Mouse (Mus musculus): ENCODE measurements at regions not wholly inside any gene's neighbourhood (a gene's known extent, or its start where the extent isn't known, plus 50 kb on each side); places are given as distances from the start of the nearest gene placed in this dataset.

- 41% methylated on average over 2 of the region's 2 CpGs for WGBS
- Histone ChIP-seq H3K36me3 (no peaks in the 10 kb centered on the region), H3K9ac (no peak overlapping the region), H3K27ac (replicated peaks) (no peak overlapping the region), H3K9me3 (no peaks in the 10 kb centered on the region), H3K4me2 (no peak overlapping the region), H3K27me3 (no peaks in the 10 kb centered on the region), H3K4me3 (no peak overlapping the region), H3K4me1 (replicated peaks) (no peaks in the 10 kb centered on the region)
- no peak for ATAC-seq (ENCODE audit: low read depth)
These were observed 245.2 kb downstream of the Sv2b start for GRCm38 (mm10) chr7:75063816-75064215.

- H3K4me2 ChIP-seq: no peak overlapping the region
- no peak overlapping the region for H3K27ac ChIP-seq (replicated peaks)
- no peak overlapping the region for H3K4me3 ChIP-seq
- 76% methylated on average over 1 of the region's 1 CpGs for WGBS
- no peak for ATAC-seq (ENCODE audit: low read depth)
- H3K4me1 ChIP-seq (replicated peaks): no peaks in the 10 kb centered on the region
- no peak overlapping the region for H3K9ac ChIP-seq
- H3K36me3 ChIP-seq: no peaks in the 10 kb centered on the region
- H3K27me3 ChIP-seq: no peaks in the 10 kb centered on the region
- no peaks in the 10 kb centered on the region for H3K9me3 ChIP-seq
These were observed 258.8 kb downstream of the Sv2b start for GRCm38 (mm10) chr7:75050231-75050630.

- no peaks in the 10 kb centered on the region for H3K27me3 ChIP-seq
- H3K36me3 ChIP-seq: no peaks in the 10 kb centered on the region
- no peak for ATAC-seq (ENCODE audit: low read depth)
- no peak overlapping the region for H3K4me2 ChIP-seq
- H3K4me1 ChIP-seq (replicated peaks): no peaks in the 10 kb centered on the region
- H3K9ac ChIP-seq: no peak overlapping the region
- H3K27ac ChIP-seq (replicated peaks): no peak overlapping the region
- WGBS: 73% methylated on average over 5 of the region's 5 CpGs
- H3K9me3 ChIP-seq: no peaks in the 10 kb centered on the region
- H3K4me3 ChIP-seq: no peak overlapping the region
These were observed 259.3 kb downstream of the Sv2b start for GRCm38 (mm10) chr7:75049751-75050150.

GRCm38 (mm10) chr7:75048822-75049221 is 260.2 kb downstream of the Sv2b start:
- ATAC-seq (ENCODE audit: low read depth): no peak
- Histone ChIP-seq H3K27me3 (no peaks in the 10 kb centered on the region), H3K27ac (replicated peaks) (no peak overlapping the region), H3K4me2 (no peak overlapping the region), H3K36me3 (no peaks in the 10 kb centered on the region), H3K4me3 (no peak overlapping the region), H3K9me3 (no peaks in the 10 kb centered on the region), H3K4me1 (replicated peaks) (no peaks in the 10 kb centered on the region), H3K9ac (no peak overlapping the region)
- 91% methylated on average over 2 of the region's 2 CpGs for WGBS

- 89% methylated on average over 3 of the region's 3 CpGs for WGBS
These were observed 261.2 kb downstream of the Sv2b start for GRCm38 (mm10) chr7:75047827-75048226.

GRCm38 (mm10) chr7:75040871-75041270 is 268.2 kb downstream of the Sv2b start:
- no peaks in the 10 kb centered on the region for H3K9me3 ChIP-seq
- H3K27ac ChIP-seq (replicated peaks): no peak overlapping the region
- no peak overlapping the region for H3K4me3 ChIP-seq
- WGBS: 72% methylated on average over 6 of the region's 6 CpGs
- no peaks in the 10 kb centered on the region for H3K4me1 ChIP-seq (replicated peaks)
- no peak overlapping the region for H3K9ac ChIP-seq
- no peaks in the 10 kb centered on the region for H3K27me3 ChIP-seq
- H3K4me2 ChIP-seq: no peak overlapping the region
- H3K36me3 ChIP-seq: no peaks in the 10 kb centered on the region
- ATAC-seq (ENCODE audit: low read depth): no peak

More at GRCm38 (mm10) chr7:75047827-75048226, 261.2 kb downstream of the Sv2b start:
- ATAC-seq (ENCODE audit: low read depth): no peak
- Histone ChIP-seq H3K4me2 (no peak overlapping the region), H3K4me3 (no peak overlapping the region), H3K9me3 (no peaks in the 10 kb centered on the region), H3K27ac (replicated peaks) (no peak overlapping the region), H3K9ac (no peak overlapping the region), H3K27me3 (no peaks in the 10 kb centered on the region), H3K36me3 (no peaks in the 10 kb centered on the region), H3K4me1 (replicated peaks) (no peaks in the 10 kb centered on the region)

GRCm38 (mm10) chr7:75026191-75026590 is 282.9 kb downstream of the Sv2b start:
- H3K36me3 ChIP-seq: no peaks in the 10 kb centered on the region
- ATAC-seq (ENCODE audit: low read depth): no peak
- 37% methylated on average over 2 of the region's 2 CpGs for WGBS

GRCm38 (mm10) chr7:75021966-75022365 is 287.1 kb downstream of the Sv2b start:
- Histone ChIP-seq H3K36me3 (no peaks in the 10 kb centered on the region), H3K9me3 (no peaks in the 10 kb centered on the region), H3K9ac (no peak overlapping the region), H3K4me1 (replicated peaks) (no peaks in the 10 kb centered on the region), H3K27ac (replicated peaks) (no peak overlapping the region), H3K4me2 (no peak overlapping the region), H3K4me3 (no peak overlapping the region), H3K27me3 (no peaks in the 10 kb centered on the region)
- no peak for ATAC-seq (ENCODE audit: low read depth)
- WGBS: 47% methylated on average over 6 of the region's 6 CpGs

More at GRCm38 (mm10) chr7:75026191-75026590, 282.9 kb downstream of the Sv2b start:
- Histone ChIP-seq H3K4me1 (replicated peaks) (no peaks in the 10 kb centered on the region), H3K27me3 (no peaks in the 10 kb centered on the region), H3K9me3 (no peaks in the 10 kb centered on the region), H3K4me3 (no peak overlapping the region), H3K9ac (no peak overlapping the region), H3K27ac (replicated peaks) (no peak overlapping the region), H3K4me2 (no peak overlapping the region)

GRCm38 (mm10) chr7:75018640-75019039 is 290.4 kb downstream of the Sv2b start:
- H3K27ac ChIP-seq (replicated peaks): no peak overlapping the region
- H3K36me3 ChIP-seq: no peaks in the 10 kb centered on the region
- no peaks in the 10 kb centered on the region for H3K9me3 ChIP-seq
- no peaks in the 10 kb centered on the region for H3K27me3 ChIP-seq
- no peaks in the 10 kb centered on the region for H3K4me1 ChIP-seq (replicated peaks)
- WGBS: 77% methylated on average over 7 of the region's 7 CpGs
- no peak for ATAC-seq (ENCODE audit: low read depth)
- no peak overlapping the region for H3K4me2 ChIP-seq
- H3K4me3 ChIP-seq: no peak overlapping the region
- no peak overlapping the region for H3K9ac ChIP-seq

- Histone ChIP-seq H3K9me3 (no peaks in the 10 kb centered on the region), H3K27me3 (no peaks in the 10 kb centered on the region), H3K27ac (replicated peaks) (no peak overlapping the region), H3K4me3 (no peak overlapping the region), H3K4me2 (no peak overlapping the region), H3K9ac (no peak overlapping the region), H3K36me3 (no peaks in the 10 kb centered on the region), H3K4me1 (replicated peaks) (no peaks in the 10 kb centered on the region)
- WGBS: 76% methylated on average over 2 of the region's 2 CpGs
- ATAC-seq (ENCODE audit: low read depth): no peak
These were observed 300.6 kb downstream of the Sv2b start for GRCm38 (mm10) chr7:75008481-75008880.

- no peak overlapping the region for H3K27ac ChIP-seq (replicated peaks)
- no peak overlapping the region for H3K4me3 ChIP-seq
- H3K4me2 ChIP-seq: no peak overlapping the region
- H3K27me3 ChIP-seq: no peaks in the 10 kb centered on the region
- no peaks in the 10 kb centered on the region for H3K9me3 ChIP-seq
- no peak overlapping the region for H3K9ac ChIP-seq
- 82% methylated on average over 2 of the region's 2 CpGs for WGBS
- no peaks in the 10 kb centered on the region for H3K36me3 ChIP-seq
- H3K4me1 ChIP-seq (replicated peaks): no peaks in the 10 kb centered on the region
- ATAC-seq (ENCODE audit: low read depth): no peak
These were observed 318.9 kb downstream of the Sv2b start for GRCm38 (mm10) chr7:74990198-74990597.

- H3K9me3 ChIP-seq: no peaks in the 10 kb centered on the region
- WGBS: 49% methylated on average over 2 of the region's 2 CpGs
- no peaks in the 10 kb centered on the region for H3K27me3 ChIP-seq
- H3K4me3 ChIP-seq: no peak overlapping the region
- no peak overlapping the region for H3K4me2 ChIP-seq
- H3K36me3 ChIP-seq: no peaks in the 10 kb centered on the region
- no peak for ATAC-seq (ENCODE audit: low read depth)
- H3K4me1 ChIP-seq (replicated peaks): no peaks in the 10 kb centered on the region
- no peak overlapping the region for H3K27ac ChIP-seq (replicated peaks)
- no peak overlapping the region for H3K9ac ChIP-seq
These were observed 329.6 kb downstream of the Sv2b start for GRCm38 (mm10) chr7:74979479-74979878.

- Histone ChIP-seq H3K9me3 (no peaks in the 10 kb centered on the region), H3K27me3 (no peaks in the 10 kb centered on the region), H3K27ac (replicated peaks) (no peak overlapping the region), H3K9ac (no peak overlapping the region), H3K4me2 (no peak overlapping the region), H3K36me3 (no peaks in the 10 kb centered on the region), H3K4me1 (replicated peaks) (no peaks in the 10 kb centered on the region), H3K4me3 (no peak overlapping the region)
- no peak for ATAC-seq (ENCODE audit: low read depth)
These were observed 333.1 kb downstream of the Sv2b start for GRCm38 (mm10) chr7:74975986-74976385.
